Mouse (Mus musculus): ENCODE data around the gene Ston2. TPM values are rescaled to one million over a fixed set of nuclear protein-coding genes. Genes with fewer than 3 reads are reported as not detected.

The Ston2 gene
- polyA plus RNA-seq, 1 experiment from 2014 or later, result 25.0 TPM

GRCm38 (mm10) chr12:91804262-91804661 lies 16.1 kb upstream of the Ston2 start:
- H3K4me2 ChIP-seq, result no peak overlapping the region
- DNase-seq, result no peak
- no peaks in the 10 kb centered on the region for H3K27me3 ChIP-seq
- peaks cover 16% of the 10 kb centered on the region for H3K36me3 ChIP-seq
- WGBS (ENCODE audit: insufficient replicate concordance), result 81% methylated on average over 3 of the region's 3 CpGs
- no peak overlapping the region for H3K9ac ChIP-seq
- no peaks in the 10 kb centered on the region for H3K9me3 ChIP-seq (replicated peaks)
- ATAC-seq (ENCODE audit: low read depth), result no peak
- H3K4me3 ChIP-seq (replicated peaks), result no peak overlapping the region
- no peak overlapping the region for H3K27ac ChIP-seq
- peaks cover 12% of the 10 kb centered on the region for H3K4me1 ChIP-seq (replicated peaks)

GRCm38 (mm10) chr12:91803207-91803932 lies 15.2 kb upstream of the Ston2 start:
- no peak for ATAC-seq (ENCODE audit: low read depth)
- WGBS (ENCODE audit: insufficient replicate concordance), result 78% methylated on average over 13 of the region's 13 CpGs
- H3K27me3 ChIP-seq, result no peaks in the 10 kb centered on the region

GRCm38 (mm10) chr12:91802586-91803206 lies 14.5 kb upstream of the Ston2 start:
- 79% methylated on average over 12 of the region's 12 CpGs for WGBS (ENCODE audit: insufficient replicate concordance)
- Histone ChIP-seq H3K4me2 (no peak overlapping the region), H3K27ac (no peak overlapping the region), H3K27me3 (no peaks in the 10 kb centered on the region), H3K9me3 (replicated peaks) (no peaks in the 10 kb centered on the region), H3K9ac (no peak overlapping the region), H3K4me1 (replicated peaks) (peaks cover 15% of the 10 kb centered on the region), H3K36me3 (0 out of 2 replicates have a peak, but pooled peaks cover under 1% of the 10 kb centered on the region), H3K4me3 (replicated peaks) (no peak overlapping the region)
- DNase-seq (no peak), ATAC-seq (ENCODE audit: low read depth) (no peak)

More at GRCm38 (mm10) chr12:91803207-91803932, 15.2 kb upstream of the Ston2 start:
- H3K36me3 ChIP-seq, result peaks cover 7% of the 10 kb centered on the region
- H3K4me1 ChIP-seq (replicated peaks), result peaks cover 15% of the 10 kb centered on the region
- no peaks in the 10 kb centered on the region for H3K9me3 ChIP-seq (replicated peaks)
- H3K9ac ChIP-seq, result no peak overlapping the region
- H3K4me2 ChIP-seq, result no peak overlapping the region
- no peak overlapping the region for H3K4me3 ChIP-seq (replicated peaks)
- H3K27ac ChIP-seq, result no peak overlapping the region
- no peak for DNase-seq

GRCm38 (mm10) chr12:91800861-91801385 lies 12.7 kb upstream of the Ston2 start:
- DNase-seq, result no peak
- H3K27ac ChIP-seq, result no peak overlapping the region
- no peaks in the 10 kb centered on the region for H3K9me3 ChIP-seq (replicated peaks)
- no peak overlapping the region for H3K4me2 ChIP-seq
- peaks cover 15% of the 10 kb centered on the region for H3K4me1 ChIP-seq (replicated peaks)
- WGBS (ENCODE audit: insufficient replicate concordance), result 43% methylated on average over 6 of the region's 6 CpGs
- no peaks in the 10 kb centered on the region for H3K27me3 ChIP-seq
- no peaks in the 10 kb centered on the region for H3K36me3 ChIP-seq
- no peak overlapping the region for H3K9ac ChIP-seq
- H3K4me3 ChIP-seq (replicated peaks), result no peak overlapping the region
- peak; percentile 57 for ATAC-seq (ENCODE audit: low read depth)

- Histone ChIP-seq H3K4me3 (replicated peaks) (no peak overlapping the region), H3K4me1 (replicated peaks) (peaks cover 15% of the 10 kb centered on the region), H3K9me3 (replicated peaks) (no peaks in the 10 kb centered on the region), H3K36me3 (no peaks in the 10 kb centered on the region), H3K9ac (no peak overlapping the region), H3K27ac (no peak overlapping the region), H3K27me3 (no peaks in the 10 kb centered on the region), H3K4me2 (no peak overlapping the region)
- WGBS (ENCODE audit: insufficient replicate concordance), result 55% methylated on average over 12 of the region's 12 CpGs
- ATAC-seq (ENCODE audit: low read depth) (no peak), DNase-seq (no peak)
Observed at GRCm38 (mm10) chr12:91799821-91800335, 11.7 kb upstream of the Ston2 start.

GRCm38 (mm10) chr12:91799379-91799773 lies 11.2 kb upstream of the Ston2 start:
- H3K27me3 ChIP-seq, result no peaks in the 10 kb centered on the region
- no peak overlapping the region for H3K27ac ChIP-seq
- H3K9ac ChIP-seq, result no peak overlapping the region
- H3K4me3 ChIP-seq (replicated peaks), result no peak overlapping the region
- no peaks in the 10 kb centered on the region for H3K9me3 ChIP-seq (replicated peaks)
- H3K4me1 ChIP-seq (replicated peaks), result peaks cover 15% of the 10 kb centered on the region
- no peak for DNase-seq
- WGBS (ENCODE audit: insufficient replicate concordance), result 7% methylated on average over 6 of the region's 6 CpGs
- ATAC-seq (ENCODE audit: low read depth), result no peak
- H3K36me3 ChIP-seq, result no peaks in the 10 kb centered on the region
- no peak overlapping the region for H3K4me2 ChIP-seq

- no peak overlapping the region for H3K4me3 ChIP-seq (replicated peaks)
- peak; percentile 27; the same call in 1 of the 2 replicates for ATAC-seq (ENCODE audit: low read depth)
- no peak overlapping the region for H3K9ac ChIP-seq
- H3K4me2 ChIP-seq, result no peak overlapping the region
- no peak overlapping the region for H3K27ac ChIP-seq
- H3K36me3 ChIP-seq, result no peaks in the 10 kb centered on the region
- peaks cover 15% of the 10 kb centered on the region for H3K4me1 ChIP-seq (replicated peaks)
- no peaks in the 10 kb centered on the region for H3K27me3 ChIP-seq
- DNase-seq, result no peak
- 41% methylated on average over 6 of the region's 6 CpGs for WGBS (ENCODE audit: insufficient replicate concordance)
- no peaks in the 10 kb centered on the region for H3K9me3 ChIP-seq (replicated peaks)
Observed at GRCm38 (mm10) chr12:91798720-91799378, 10.7 kb upstream of the Ston2 start.

- Histone ChIP-seq H3K27me3 (no peaks in the 10 kb centered on the region), H3K9ac (no peak overlapping the region), H3K36me3 (no peaks in the 10 kb centered on the region), H3K9me3 (replicated peaks) (no peaks in the 10 kb centered on the region), H3K4me1 (replicated peaks) (peaks cover 15% of the 10 kb centered on the region), H3K4me3 (replicated peaks) (no peak overlapping the region), H3K4me2 (no peak overlapping the region), H3K27ac (no peak overlapping the region)
- ATAC-seq (ENCODE audit: low read depth) (no peak), DNase-seq (no peak)
- 54% methylated on average over 4 of the region's 4 CpGs for WGBS (ENCODE audit: insufficient replicate concordance)
Observed at GRCm38 (mm10) chr12:91796774-91797173, 8.6 kb upstream of the Ston2 start.

GRCm38 (mm10) chr12:91793266-91793665 lies 5.1 kb upstream of the Ston2 start:
- no peaks in the 10 kb centered on the region for H3K9me3 ChIP-seq (replicated peaks)
- no peaks in the 10 kb centered on the region for H3K27me3 ChIP-seq
- WGBS (ENCODE audit: insufficient replicate concordance), result 61% methylated on average over 8 of the region's 8 CpGs
- H3K27ac ChIP-seq, result no peak overlapping the region
- no peak overlapping the region for H3K9ac ChIP-seq
- no peak overlapping the region for H3K4me2 ChIP-seq
- no peaks in the 10 kb centered on the region for H3K4me1 ChIP-seq (replicated peaks)
- DNase-seq (no peak), ATAC-seq (ENCODE audit: low read depth) (no peak)
- no peaks in the 10 kb centered on the region for H3K36me3 ChIP-seq
- H3K4me3 ChIP-seq (replicated peaks), result no peak overlapping the region

GRCm38 (mm10) chr12:91791822-91792221 lies 3.6 kb upstream of the Ston2 start:
- Histone ChIP-seq H3K4me3 (replicated peaks) (no peak overlapping the region), H3K9ac (no peak overlapping the region), H3K27me3 (no peaks in the 10 kb centered on the region), H3K27ac (no peak overlapping the region), H3K4me2 (no peak overlapping the region), H3K36me3 (no peaks in the 10 kb centered on the region), H3K4me1 (replicated peaks) (no peaks in the 10 kb centered on the region), H3K9me3 (replicated peaks) (no peaks in the 10 kb centered on the region)
- DNase-seq (no peak), ATAC-seq (ENCODE audit: low read depth) (no peak)
- WGBS (ENCODE audit: insufficient replicate concordance), result 39% methylated on average over 4 of the region's 4 CpGs

- Histone ChIP-seq H3K4me3 (replicated peaks) (no peak overlapping the region), H3K9ac (no peak overlapping the region), H3K36me3 (no peaks in the 10 kb centered on the region), H3K4me1 (replicated peaks) (no peaks in the 10 kb centered on the region), H3K9me3 (replicated peaks) (no peaks in the 10 kb centered on the region), H3K27me3 (no peaks in the 10 kb centered on the region), H3K27ac (no peak overlapping the region), H3K4me2 (no peak overlapping the region)
- WGBS (ENCODE audit: insufficient replicate concordance), result 56% methylated on average over 6 of the region's 6 CpGs
- DNase-seq, result peak; percentile 40
- peak; percentile 17; the same call in 1 of the 2 replicates for ATAC-seq (ENCODE audit: low read depth)
Observed at GRCm38 (mm10) chr12:91789801-91790200, 1.6 kb upstream of the Ston2 start.

Measured in liver, embryonic 13.5 days (tissue).